Mouse (Mus musculus) kidney, embryonic 14.5 days (tissue): ENCODE results near the gene Txndc9. TPM values are rescaled to one million over a fixed set of nuclear protein-coding genes. Genes with fewer than 3 reads are reported as not detected.

ENCODE experiments used
- ATAC-seq: fragments of 200-750 bp; cut with Nextera tagmentation; 2 replicates; pipeline ENCODE4 v1.8.0; 2017; ENCODE audit warnings: moderate number of reproducible peaks, mild to moderate bottlenecking, moderate TSS enrichment, moderate library complexity; ENCODE audit not compliant: low FRiP score, low TSS enrichment
- H3K27ac ChIP-seq: fragments of 300-500 bp; sonication (generic); 2 replicates; pipeline ENCODE4 v1.5.1; 2014; ENCODE audit warnings: low read depth, mild to moderate bottlenecking, low read length, moderate library complexity, mixed read lengths
- H3K27me3 ChIP-seq: fragments of 300-500 bp; sonication (generic); 2 replicates; pipeline ENCODE4 v1.6.1; 2014; ENCODE audit warnings: mild to moderate bottlenecking, low read length; ENCODE audit not compliant: control insufficient read depth, insufficient read depth
- H3K36me3 ChIP-seq: fragments of 300-500 bp; sonication (generic); 2 replicates; pipeline ENCODE4 v1.6.1; 2014; ENCODE audit warnings: low read length, mixed read lengths; ENCODE audit not compliant: control insufficient read depth, insufficient read depth
- H3K4me1 ChIP-seq: fragments of 300-500 bp; sonication (generic); 2 replicates; pipeline ENCODE4 v1.6.1; 2014; ENCODE audit warnings: low read length, mixed read lengths; ENCODE audit not compliant: control insufficient read depth, insufficient read depth
- H3K4me2 ChIP-seq: fragments of 300-500 bp; sonication (generic); replicated peaks from 2 replicates; pipeline ENCODE4 v1.6.1; 2014; ENCODE audit warnings: low read depth, mild to moderate bottlenecking, low read length
- H3K4me3 ChIP-seq: fragments of 300-500 bp; sonication (generic); 2 replicates; pipeline ENCODE4 v1.5.1; 2014; ENCODE audit warnings: mild to moderate bottlenecking, low read length
- H3K9ac ChIP-seq: fragments of 300-500 bp; sonication (generic); 2 replicates; pipeline ENCODE4 v1.6.1; 2014; ENCODE audit warnings: low read depth, mild to moderate bottlenecking, low read length, moderate library complexity
- H3K9me3 ChIP-seq: fragments of 300-500 bp; sonication (generic); 2 replicates; pipeline ENCODE4 v1.6.1; 2016; ENCODE audit warnings: low read length; ENCODE audit not compliant: control insufficient read depth
- WGBS: fragments of 180-500 bp; shearing (Covaris S2); extraction: QIAGEN DNeasy Blood & Tissue Kit; methylation state at CpG from one replicate; pipeline ENCODE4 v1.1.7; 2014; 5-methylcytosine and 5-hydroxymethylcytosine counted together
- polyA plus RNA-seq: library from polyadenylated mRNA; unstranded; fragments of >200 nt; fragmentation: Nextera tagmentation; extraction: Ambion mirVana; gene quantifications from 2 replicates; pipeline ENCODE4 v1.2.1, GENCODE M21; 2014

The Txndc9 gene
- polyA plus RNA-seq, 1 experiment from 2014 or later: 132 TPM

DNA sequence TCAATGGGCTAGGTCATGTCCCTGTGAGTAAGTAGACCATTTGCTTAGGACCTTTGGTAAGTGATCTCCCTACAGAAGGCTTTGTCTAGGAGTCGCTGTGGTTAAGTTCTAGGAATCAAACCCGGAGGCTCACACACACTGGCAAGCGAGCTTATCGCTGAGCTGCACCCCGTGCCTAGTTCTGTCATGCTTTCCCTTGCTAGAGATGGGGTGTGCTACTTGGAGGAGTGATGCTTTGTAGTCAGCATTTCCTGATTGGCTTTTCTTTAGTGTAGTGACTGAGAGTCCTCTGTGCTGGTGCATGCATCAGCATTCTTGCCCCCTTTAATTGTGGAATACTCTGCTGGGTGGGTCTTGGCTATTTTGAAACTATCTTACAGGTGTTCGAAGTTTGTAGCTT, 14.0 kb upstream of the Txndc9 start:
- Histone ChIP-seq H3K9ac (no peak overlapping the region), H3K27ac (no peak overlapping the region), H3K4me1 (no peaks in the 10 kb centered on the region), H3K9me3 (no peaks in the 10 kb centered on the region), H3K4me2 (no peak overlapping the region), H3K36me3 (no peaks in the 10 kb centered on the region), H3K4me3 (no peak overlapping the region), H3K27me3 (no peaks in the 10 kb centered on the region)
- 83% methylated on average over 6 of the region's 6 CpGs for WGBS
- no peak for ATAC-seq

GRCm38 (mm10) chr1:38006741-38007140, 9.0 kb upstream of the Txndc9 start:
- Histone ChIP-seq H3K4me3 (no peak overlapping the region), H3K4me2 (no peak overlapping the region), H3K27me3 (no peaks in the 10 kb centered on the region), H3K9ac (no peak overlapping the region), H3K27ac (no peak overlapping the region), H3K4me1 (no peaks in the 10 kb centered on the region), H3K9me3 (no peaks in the 10 kb centered on the region), H3K36me3 (no peaks in the 10 kb centered on the region)
- no peak for ATAC-seq
- WGBS: 80% methylated on average over 3 of the region's 3 CpGs

GRCm38 (mm10) chr1:38003046-38003445, 5.4 kb upstream of the Txndc9 start:
- 85% methylated on average over 3 of the region's 3 CpGs for whole genome bisulfite sequencing
- no peaks in the 10 kb centered on the region for H3K9me3 ChIP-seq

DNA sequence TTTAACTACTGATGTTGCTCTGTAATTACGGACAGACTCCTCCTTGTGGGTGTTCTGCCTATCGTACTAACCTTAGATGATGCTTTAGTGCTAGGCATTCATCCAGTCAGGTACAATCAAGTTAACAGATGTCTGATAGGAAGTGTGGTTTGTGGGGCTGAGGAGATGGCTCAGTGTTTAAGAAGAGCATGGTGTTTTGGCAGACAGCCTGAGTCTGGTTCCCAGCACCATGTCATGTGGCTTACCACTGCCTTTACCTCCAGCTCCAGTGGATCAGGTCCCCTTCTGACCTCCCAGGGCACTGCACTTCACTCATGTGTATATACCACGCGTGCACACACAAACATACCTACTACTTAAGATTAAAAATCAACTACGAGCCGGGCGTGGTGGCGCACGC, 4.3 kb upstream of the Txndc9 start:
- H3K9ac ChIP-seq: no peak overlapping the region
- no peak overlapping the region for H3K4me3 ChIP-seq
- no peaks in the 10 kb centered on the region for H3K27me3 ChIP-seq
- no peaks in the 10 kb centered on the region for H3K36me3 ChIP-seq
- H3K27ac ChIP-seq: no peak overlapping the region
- no peaks in the 10 kb centered on the region for H3K9me3 ChIP-seq
- peaks cover 11% of the 10 kb centered on the region for H3K4me1 ChIP-seq
- 94% methylated on average over 9 of the region's 9 CpGs for WGBS
- no peak for ATAC-seq
- H3K4me2 ChIP-seq: no peak overlapping the region

More at GRCm38 (mm10) chr1:38003046-38003445, 5.4 kb upstream of the Txndc9 start:
- Histone ChIP-seq H3K9ac (no peak overlapping the region), H3K4me2 (no peak overlapping the region), H3K36me3 (no peaks in the 10 kb centered on the region), H3K4me3 (no peak overlapping the region), H3K4me1 (peaks cover 11% of the 10 kb centered on the region), H3K27me3 (no peaks in the 10 kb centered on the region), H3K27ac (no peak overlapping the region)
- no peak for ATAC-seq

DNA sequence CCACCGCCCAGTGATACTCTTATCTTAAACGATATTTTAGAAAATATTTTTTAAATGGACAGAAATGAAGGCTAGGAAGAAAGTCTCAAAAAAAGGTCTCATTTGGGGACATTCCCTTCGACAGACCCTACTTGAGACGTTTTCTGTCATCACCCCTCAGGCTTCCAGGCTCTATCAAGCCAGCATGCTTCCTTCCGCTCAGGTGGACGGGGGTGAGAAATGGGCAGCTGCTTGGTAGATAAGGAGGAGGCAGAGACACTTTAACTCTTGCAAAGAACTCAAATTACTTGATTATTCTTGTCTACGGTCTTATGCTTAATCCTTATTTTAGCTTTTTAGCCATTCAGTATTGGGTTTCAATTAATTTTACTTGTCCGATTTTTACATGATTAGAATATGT, 3.2 kb upstream of the Txndc9 start:
- WGBS: 96% methylated on average over 8 of the region's 8 CpGs
- no peak for ATAC-seq
- Histone ChIP-seq H3K9ac (no peak overlapping the region), H3K9me3 (no peaks in the 10 kb centered on the region), H3K4me2 (no peak overlapping the region), H3K27ac (no peak overlapping the region), H3K36me3 (no peaks in the 10 kb centered on the region), H3K4me3 (no peak overlapping the region), H3K4me1 (peaks cover 16% of the 10 kb centered on the region), H3K27me3 (no peaks in the 10 kb centered on the region)

DNA sequence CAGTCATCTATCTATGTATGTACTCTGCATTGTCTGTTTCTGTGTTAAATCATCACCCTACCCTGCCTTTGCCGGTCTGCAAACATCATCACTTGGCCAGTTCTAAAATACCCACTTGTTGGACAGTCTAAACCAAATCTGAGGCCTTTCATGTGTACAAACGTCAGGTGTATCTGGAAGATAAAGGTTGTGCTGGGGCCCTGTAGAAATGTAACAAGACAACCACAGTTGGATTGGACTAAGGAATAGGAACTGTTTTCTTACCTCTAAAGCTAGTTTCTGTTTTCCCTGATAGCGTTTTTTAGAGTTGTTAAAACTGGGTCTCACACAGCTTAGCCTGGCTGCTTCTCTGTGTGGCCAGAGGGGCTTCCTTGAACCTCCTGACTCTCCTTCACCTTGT, 1.9 kb upstream of the Txndc9 start:
- H3K4me3 ChIP-seq: peak overlapping the region; percentile 91

GRCm38 (mm10) chr1:37998371-37999199, 892 bp upstream of the Txndc9 start:
- WGBS: 4% methylated on average over 34 of the region's 47 CpGs
- Histone ChIP-seq H3K4me1 (peaks cover 16% of the 10 kb centered on the region), H3K4me3 (peak overlapping the region; percentile 91), H3K36me3 (peaks cover 19% of the 10 kb centered on the region), H3K9ac (peak overlapping the region; percentile 91), H3K4me2 (peak overlapping the region; percentile 73), H3K9me3 (no peaks in the 10 kb centered on the region), H3K27ac (peak overlapping the region; percentile 85), H3K27me3 (no peaks in the 10 kb centered on the region)
- peak; percentile 20 for ATAC-seq

More for the DNA sequence above, 1.9 kb upstream of the Txndc9 start:
- Histone ChIP-seq H3K36me3 (peaks cover 9% of the 10 kb centered on the region), H3K4me1 (peaks cover 16% of the 10 kb centered on the region), H3K27me3 (no peaks in the 10 kb centered on the region), H3K27ac (no peak overlapping the region), H3K9ac (0 out of 2 replicates have a peak overlapping the region, but pooled peaks have one; percentile 91), H3K4me2 (peak overlapping the region; percentile 73), H3K9me3 (no peaks in the 10 kb centered on the region)
- ATAC-seq: no peak
- WGBS: 80% methylated on average over 3 of the region's 3 CpGs

DNA sequence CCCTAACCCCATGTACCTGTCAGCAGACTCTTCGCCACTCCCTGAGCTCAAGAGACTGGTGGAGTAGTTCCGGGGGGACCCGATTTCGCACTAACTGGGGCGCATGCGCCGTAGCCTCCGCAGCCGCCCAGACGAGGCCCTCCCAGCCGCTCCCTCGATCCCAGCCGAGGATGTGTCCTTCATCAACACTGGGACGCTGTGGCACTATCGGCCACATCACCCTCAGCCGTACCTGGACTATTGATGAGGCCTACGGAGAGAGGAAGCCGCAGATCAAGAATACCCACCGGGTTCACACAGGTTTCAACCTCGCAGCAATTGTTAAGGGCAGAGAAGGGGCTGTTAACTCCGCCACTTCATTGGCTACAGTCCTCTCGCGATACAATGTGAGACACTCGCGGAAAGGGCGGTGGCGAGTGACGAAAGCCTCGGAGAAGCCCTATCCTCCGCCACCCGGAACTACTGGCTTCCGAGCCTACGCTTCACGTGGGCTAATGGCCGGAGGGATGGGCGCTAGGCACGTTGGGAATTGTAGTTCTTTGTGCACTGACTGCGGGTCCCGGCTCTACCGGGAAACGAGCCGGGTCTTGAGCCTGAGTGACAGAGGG, 712 bp downstream of the Txndc9 start:
- WGBS: under 1% methylated on average over 42 of the region's 42 CpGs
- Histone ChIP-seq H3K9ac (peak overlapping the region; percentile 74), H3K4me3 (peak overlapping the region; percentile 91), H3K9me3 (no peaks in the 10 kb centered on the region), H3K4me1 (peaks cover 16% of the 10 kb centered on the region), H3K4me2 (peak overlapping the region; percentile 73), H3K27ac (peak overlapping the region; percentile 88), H3K27me3 (no peaks in the 10 kb centered on the region), H3K36me3 (peaks cover 33% of the 10 kb centered on the region)
- peak; percentile 96 for ATAC-seq

GRCm38 (mm10) chr1:37996226-37996625, 1.5 kb downstream of the Txndc9 start:
- Histone ChIP-seq H3K36me3 (peaks cover 40% of the 10 kb centered on the region), H3K9ac (peak overlapping the region; percentile 74), H3K27me3 (no peaks in the 10 kb centered on the region), H3K4me2 (peak overlapping the region; percentile 62), H3K27ac (no peak overlapping the region), H3K9me3 (no peaks in the 10 kb centered on the region), H3K4me1 (peaks cover 16% of the 10 kb centered on the region), H3K4me3 (peak overlapping the region; percentile 91)
- WGBS: 45% methylated on average over 3 of the region's 3 CpGs
- ATAC-seq: no peak
